Mouse (Mus musculus) liver, adult 2 months (tissue): ENCODE results near the gene Gm29797. TPM values are rescaled to one million over a fixed set of nuclear protein-coding genes. Genes with fewer than 3 reads are reported as not detected.

ENCODE experiments used
- DNase-seq: peaks from one replicate; pipeline ENCODE4 v3.0.0-alpha.2; 2011; ENCODE audit warnings: low read depth, low spot score; ENCODE audit errors: extremely low read depth
- H3K27ac ChIP-seq: fragments of 200-500 bp; replicated peaks from 2 replicates; pipeline ENCODE4 v1.5.1; 2012; ENCODE audit warnings: low read depth, mild to moderate bottlenecking, control low read depth, inconsistent platforms, low read length; ENCODE audit not compliant: insufficient read depth
- H3K27me3 ChIP-seq: fragments of 200-500 bp; 2 replicates; pipeline ENCODE4 v1.6.1; 2012; ENCODE audit warnings: mild to moderate bottlenecking, moderate library complexity, low read length, inconsistent platforms; ENCODE audit not compliant: control insufficient read depth, insufficient read depth
- H3K36me3 ChIP-seq: fragments of 200-500 bp; 2 replicates; pipeline ENCODE4 v1.6.1; 2012; ENCODE audit warnings: low read length, inconsistent platforms; ENCODE audit not compliant: control insufficient read depth, insufficient read depth
- H3K4me1 ChIP-seq: fragments of 200-500 bp; 2 replicates; pipeline ENCODE4 v1.6.1; 2011; ENCODE audit warnings: low read length; ENCODE audit not compliant: control insufficient read depth, insufficient read depth
- H3K4me3 ChIP-seq: fragments of 200-500 bp; 2 replicates; pipeline ENCODE4 v1.5.1; 2011; ENCODE audit warnings: low read depth, mild to moderate bottlenecking, control low read depth, low read length, moderate library complexity; ENCODE audit not compliant: insufficient read depth
- H3K79me2 ChIP-seq: fragments of 200-500 bp; 2 replicates; pipeline ENCODE4 v1.6.1; 2012; ENCODE audit warnings: inconsistent platforms, mild to moderate bottlenecking, low read length, moderate library complexity; ENCODE audit not compliant: control insufficient read depth, insufficient read depth
- H3K9ac ChIP-seq: fragments of 200-500 bp; 2 replicates; pipeline ENCODE4 v1.6.1; 2012; ENCODE audit warnings: low read depth, mild to moderate bottlenecking, control low read depth, inconsistent platforms, low read length
- CTCF ChIP-seq: fragments of 200-500 bp; IDR thresholded peaks from 2 replicates; pipeline ENCODE4 v1.5.1; 2011; ENCODE audit warnings: low read depth, low read length, control low read depth
- POLR2A ChIP-seq: fragments of 200-500 bp; IDR thresholded peaks from 2 replicates; pipeline ENCODE4 v1.6.1; 2011; ENCODE audit warnings: low read length, control low read depth; ENCODE audit not compliant: insufficient read depth; ENCODE audit errors: extremely low read depth
- WGBS: fragments of 180-500 bp; shearing (Covaris S2); methylation state at CpG from one replicate; pipeline ENCODE4 v1.1.7; 2018; 5-methylcytosine and 5-hydroxymethylcytosine counted together
- polyA plus RNA-seq: library from polyadenylated mRNA; depleted of rRNA; stranded (reverse); fragments of >200 nt; gene quantifications from 2 replicates; pipeline ENCODE4 v1.2.3, GENCODE M21; 2012; rRNA removed
- total RNA-seq: library from RNA; depleted of rRNA; stranded (reverse); fragments of >200 nt; gene quantifications from 2 replicates; pipeline ENCODE4 v1.2.3, GENCODE M21; 2014; rRNA removed

Gm29797 gene
- not detected in 2 replicates for total RNA-seq
- not detected in 2 replicates for polyA plus RNA-seq

- H3K79me2 ChIP-seq = no peaks in the 10 kb centered on the region
- peaks cover 47% of the 10 kb centered on the region for H3K36me3 ChIP-seq
- H3K4me3 ChIP-seq = no peak within 1 kb of the TSS
- no peaks in the 10 kb centered on the region for H3K27me3 ChIP-seq
- H3K9ac ChIP-seq = no peak within 1 kb of the TSS
- DNase-seq = no peak
- no peaks in the 10 kb centered on the region for H3K4me1 ChIP-seq
- no peak within 1 kb of the TSS for H3K27ac ChIP-seq
- no peak for TF ChIP-seq CTCF
- no peak for TF ChIP-seq POLR2A
- 85% methylated on average over 3 of the region's 3 CpGs for WGBS
Measured at GRCm38 (mm10) chr2:181656734-181657133, at the start of gene Gm29797. Gene Gm29797, plus strand, starts transcription at chr2:181657034.

- no peaks in the 10 kb centered on the region for H3K27me3 ChIP-seq
- H3K4me3 ChIP-seq = no peak overlapping the region
- peaks cover 54% of the 10 kb centered on the region for H3K36me3 ChIP-seq
- no peak overlapping the region for H3K9ac ChIP-seq
- H3K79me2 ChIP-seq = peaks cover 15% of the 10 kb centered on the region
- TF ChIP-seq CTCF (no peak), POLR2A (no peak)
- no peak for DNase-seq
- WGBS = 95% methylated on average over 5 of the region's 5 CpGs
- H3K4me1 ChIP-seq = peaks cover 26% of the 10 kb centered on the region
- H3K27ac ChIP-seq = no peak overlapping the region
Measured at GRCm38 (mm10) chr2:181618761-181619495, 37.9 kb upstream of the Gm29797 start.

GRCm38 (mm10) chr2:181623401-181623800 is 33.4 kb upstream of the Gm29797 start:
- H3K36me3 ChIP-seq = peaks cover 63% of the 10 kb centered on the region

GRCm38 (mm10) chr2:181628471-181628870 is 28.4 kb upstream of the Gm29797 start:
- Histone ChIP-seq H3K36me3 (peaks cover 54% of the 10 kb centered on the region), H3K79me2 (peaks cover 10% of the 10 kb centered on the region; the same call in 1 of the 2 replicates), H3K4me3 (no peak overlapping the region), H3K27me3 (no peaks in the 10 kb centered on the region), H3K9ac (no peak overlapping the region), H3K4me1 (peaks cover 4% of the 10 kb centered on the region; the same call in 1 of the 2 replicates), H3K27ac (no peak overlapping the region)
- TF ChIP-seq POLR2A = no peak
- TF ChIP-seq CTCF = no peak
- no peak for DNase-seq

More at GRCm38 (mm10) chr2:181623401-181623800, 33.4 kb upstream of the Gm29797 start:
- H3K79me2 ChIP-seq = peaks cover 15% of the 10 kb centered on the region; the same call in 1 of the 2 replicates
- TF ChIP-seq POLR2A = no peak
- TF ChIP-seq CTCF = no peak
- H3K4me3 ChIP-seq = no peak overlapping the region
- peaks cover 9% of the 10 kb centered on the region; the same call in 1 of the 2 replicates for H3K4me1 ChIP-seq
- no peaks in the 10 kb centered on the region for H3K27me3 ChIP-seq
- H3K9ac ChIP-seq = no peak overlapping the region
- no peak overlapping the region for H3K27ac ChIP-seq
- no peak for DNase-seq

- Histone ChIP-seq H3K36me3 (peaks cover 68% of the 10 kb centered on the region), H3K27ac (no peak overlapping the region), H3K4me1 (peaks cover 10% of the 10 kb centered on the region), H3K27me3 (no peaks in the 10 kb centered on the region), H3K4me3 (no peak overlapping the region), H3K79me2 (peaks cover 8% of the 10 kb centered on the region; the same call in 1 of the 2 replicates), H3K9ac (no peak overlapping the region)
- DNase-seq = no peak
- WGBS = 93% methylated on average over 6 of the region's 6 CpGs
- TF ChIP-seq POLR2A = no peak
- no peak for TF ChIP-seq CTCF
Measured at GRCm38 (mm10) chr2:181632624-181633023, 24.2 kb upstream of the Gm29797 start.

- peak overlapping the region; percentile 19; the same call in 1 of the 2 replicates for H3K27ac ChIP-seq
- no peak overlapping the region for H3K4me3 ChIP-seq
- TF ChIP-seq CTCF = no peak
- TF ChIP-seq POLR2A = no peak
- 0 out of 2 replicates have a peak, but pooled peaks cover 2% of the 10 kb centered on the region for H3K79me2 ChIP-seq
- WGBS = 48% methylated on average over 3 of the region's 3 CpGs
- no peaks in the 10 kb centered on the region for H3K27me3 ChIP-seq
- peaks cover 8% of the 10 kb centered on the region for H3K4me1 ChIP-seq
- no peak overlapping the region for H3K9ac ChIP-seq
- H3K36me3 ChIP-seq = peaks cover 82% of the 10 kb centered on the region
- DNase-seq = peak; percentile 68
Measured at GRCm38 (mm10) chr2:181635865-181636264, 21.0 kb upstream of the Gm29797 start.
